Mouse (Mus musculus) embryonic fibroblast, embryonic 13.5 days (primary cell): ENCODE measurements around the gene Rgs6.

ENCODE experiments used
- CTCF ChIP-seq: IDR thresholded peaks from 2 replicates; pipeline ENCODE4 v1.5.1; 2011; ENCODE audit warnings: mild to moderate bottlenecking, control low read depth, low read length, moderate library complexity, borderline replicate concordance; ENCODE audit not compliant: insufficient read depth
- POLR2A ChIP-seq: IDR thresholded peaks from 2 replicates; pipeline ENCODE4 v1.6.1; 2011; ENCODE audit warnings: low read depth, mild to moderate bottlenecking, control low read depth, low read length, moderate library complexity

- TF ChIP-seq POLR2A (no peak), CTCF (no peak)
These were observed 135.0 kb downstream of the Rgs6 start for GRCm38 (mm10) chr12:82723017-82723540.
